Mouse (Mus musculus): ENCODE measurements at regions not wholly inside any gene's neighbourhood (a gene's known extent, or its start where the extent isn't known, plus 50 kb on each side); places are given as distances from the start of the nearest gene placed in this dataset.

GRCm38 (mm10) chr7:111897016-111897415 lies 117.2 kb upstream of the Galnt18 start:
- Histone ChIP-seq H3K4me3 (ENCODE audit: insufficient read depth, low read depth, low read length) (no peak overlapping the region), H3K27ac (replicated peaks; ENCODE audit: insufficient read depth, low read depth, low read length) (no peak overlapping the region), H3K9ac (ENCODE audit: low read depth, low read length) (no peak overlapping the region), H3K79me2 (ENCODE audit: control insufficient read depth, insufficient read depth, low read length) (no peaks in the 10 kb centered on the region), H3K36me3 (ENCODE audit: control insufficient read depth, insufficient read depth, low read length) (no peaks in the 10 kb centered on the region), H3K27me3 (ENCODE audit: control insufficient read depth, insufficient read depth, low read length) (no peaks in the 10 kb centered on the region), H3K4me1 (ENCODE audit: control insufficient read depth, insufficient read depth, low read length) (no peaks in the 10 kb centered on the region)
- no peak for DNase-seq (ENCODE audit: extremely low read depth, low read depth, low spot score)
- no peak for TF ChIP-seq POLR2A (IDR thresholded peaks at IDR 0.05; ENCODE audit: extremely low read depth, insufficient read depth, low read length)
- TF ChIP-seq CTCF (IDR thresholded peaks at IDR 0.05; ENCODE audit: low read depth, low read length), result no peak
- WGBS, result 93% methylated on average over 1 of the region's 1 CpGs

- no peak for TF ChIP-seq CTCF (IDR thresholded peaks at IDR 0.05; ENCODE audit: low read depth, low read length)
- TF ChIP-seq POLR2A (IDR thresholded peaks at IDR 0.05; ENCODE audit: extremely low read depth, insufficient read depth, low read length), result no peak
- Histone ChIP-seq H3K27me3 (ENCODE audit: control insufficient read depth, insufficient read depth, low read length) (no peaks in the 10 kb centered on the region), H3K4me3 (ENCODE audit: insufficient read depth, low read depth, low read length) (no peak overlapping the region), H3K9ac (ENCODE audit: low read depth, low read length) (no peak overlapping the region), H3K36me3 (ENCODE audit: control insufficient read depth, insufficient read depth, low read length) (no peaks in the 10 kb centered on the region), H3K79me2 (ENCODE audit: control insufficient read depth, insufficient read depth, low read length) (no peaks in the 10 kb centered on the region), H3K4me1 (ENCODE audit: control insufficient read depth, insufficient read depth, low read length) (no peaks in the 10 kb centered on the region), H3K27ac (replicated peaks; ENCODE audit: insufficient read depth, low read depth, low read length) (no peak overlapping the region)
- no peak for DNase-seq (ENCODE audit: extremely low read depth, low read depth, low spot score)
- 80% methylated on average over 5 of the region's 5 CpGs for WGBS
These were observed 116.5 kb upstream of the Galnt18 start for GRCm38 (mm10) chr7:111896255-111896654.

- Histone ChIP-seq H3K9ac (ENCODE audit: low read depth, low read length) (no peak overlapping the region), H3K4me3 (ENCODE audit: insufficient read depth, low read depth, low read length) (no peak overlapping the region), H3K79me2 (ENCODE audit: control insufficient read depth, insufficient read depth, low read length) (no peaks in the 10 kb centered on the region), H3K4me1 (ENCODE audit: control insufficient read depth, insufficient read depth, low read length) (no peaks in the 10 kb centered on the region), H3K27ac (replicated peaks; ENCODE audit: insufficient read depth, low read depth, low read length) (no peak overlapping the region), H3K36me3 (ENCODE audit: control insufficient read depth, insufficient read depth, low read length) (no peaks in the 10 kb centered on the region), H3K27me3 (ENCODE audit: control insufficient read depth, insufficient read depth, low read length) (no peaks in the 10 kb centered on the region)
- no peak for DNase-seq (ENCODE audit: extremely low read depth, low read depth, low spot score)
- TF ChIP-seq CTCF (IDR thresholded peaks at IDR 0.05; ENCODE audit: low read depth, low read length), result no peak
- TF ChIP-seq POLR2A (IDR thresholded peaks at IDR 0.05; ENCODE audit: extremely low read depth, insufficient read depth, low read length), result no peak
- 90% methylated on average over 2 of the region's 2 CpGs for WGBS
These were observed 103.2 kb upstream of the Galnt18 start for GRCm38 (mm10) chr7:111882991-111883390.

- Histone ChIP-seq H3K4me1 (ENCODE audit: control insufficient read depth, insufficient read depth, low read length) (no peaks in the 10 kb centered on the region), H3K27ac (replicated peaks; ENCODE audit: insufficient read depth, low read depth, low read length) (no peak overlapping the region), H3K9ac (ENCODE audit: low read depth, low read length) (no peak overlapping the region), H3K36me3 (ENCODE audit: control insufficient read depth, insufficient read depth, low read length) (no peaks in the 10 kb centered on the region), H3K79me2 (ENCODE audit: control insufficient read depth, insufficient read depth, low read length) (no peaks in the 10 kb centered on the region), H3K4me3 (ENCODE audit: insufficient read depth, low read depth, low read length) (no peak overlapping the region), H3K27me3 (ENCODE audit: control insufficient read depth, insufficient read depth, low read length) (no peaks in the 10 kb centered on the region)
- DNase-seq (ENCODE audit: extremely low read depth, low read depth, low spot score), result no peak
- no peak for TF ChIP-seq CTCF (IDR thresholded peaks at IDR 0.05; ENCODE audit: low read depth, low read length)
- TF ChIP-seq POLR2A (IDR thresholded peaks at IDR 0.05; ENCODE audit: extremely low read depth, insufficient read depth, low read length), result no peak
- WGBS, result 81% methylated on average over 4 of the region's 4 CpGs
These were observed 100.4 kb upstream of the Galnt18 start for GRCm38 (mm10) chr7:111880067-111880675.

- Histone ChIP-seq H3K4me3 (ENCODE audit: insufficient read depth, low read depth, low read length) (no peak overlapping the region), H3K79me2 (ENCODE audit: control insufficient read depth, insufficient read depth, low read length) (no peaks in the 10 kb centered on the region), H3K36me3 (ENCODE audit: control insufficient read depth, insufficient read depth, low read length) (no peaks in the 10 kb centered on the region), H3K9ac (ENCODE audit: low read depth, low read length) (no peak overlapping the region), H3K4me1 (ENCODE audit: control insufficient read depth, insufficient read depth, low read length) (no peaks in the 10 kb centered on the region), H3K27ac (replicated peaks; ENCODE audit: insufficient read depth, low read depth, low read length) (no peak overlapping the region), H3K27me3 (ENCODE audit: control insufficient read depth, insufficient read depth, low read length) (no peaks in the 10 kb centered on the region)
- WGBS, result 94% methylated on average over 1 of the region's 1 CpGs
- no peak for DNase-seq (ENCODE audit: extremely low read depth, low read depth, low spot score)
- TF ChIP-seq CTCF (IDR thresholded peaks at IDR 0.05; ENCODE audit: low read depth, low read length) (no peak), POLR2A (IDR thresholded peaks at IDR 0.05; ENCODE audit: extremely low read depth, insufficient read depth, low read length) (no peak)
These were observed 97.8 kb upstream of the Galnt18 start for GRCm38 (mm10) chr7:111877591-111877990.

GRCm38 (mm10) chr7:111875949-111876348 lies 96.2 kb upstream of the Galnt18 start:
- no peaks in the 10 kb centered on the region for H3K36me3 ChIP-seq (ENCODE audit: control insufficient read depth, insufficient read depth, low read length)
- TF ChIP-seq POLR2A (IDR thresholded peaks at IDR 0.05; ENCODE audit: extremely low read depth, insufficient read depth, low read length) (no peak), CTCF (IDR thresholded peaks at IDR 0.05; ENCODE audit: low read depth, low read length) (no peak)
- no peak for DNase-seq (ENCODE audit: extremely low read depth, low read depth, low spot score)
- H3K27me3 ChIP-seq (ENCODE audit: control insufficient read depth, insufficient read depth, low read length), result no peaks in the 10 kb centered on the region
- no peaks in the 10 kb centered on the region for H3K79me2 ChIP-seq (ENCODE audit: control insufficient read depth, insufficient read depth, low read length)
- 86% methylated on average over 1 of the region's 1 CpGs for WGBS
- H3K4me3 ChIP-seq (ENCODE audit: insufficient read depth, low read depth, low read length), result no peak overlapping the region
- H3K27ac ChIP-seq (replicated peaks; ENCODE audit: insufficient read depth, low read depth, low read length), result no peak overlapping the region
- no peak overlapping the region for H3K9ac ChIP-seq (ENCODE audit: low read depth, low read length)
- H3K4me1 ChIP-seq (ENCODE audit: control insufficient read depth, insufficient read depth, low read length), result no peaks in the 10 kb centered on the region
